Mouse (Mus musculus): ENCODE measurements at regions not wholly inside any gene's neighbourhood (a gene's known extent, or its start where the extent isn't known, plus 50 kb on each side); places are given as distances from the start of the nearest gene placed in this dataset.
"Not testable (repeated sequence)": the region's sequence is repeated elsewhere in the genome, so short reads cannot be mapped to it uniquely, and the experiment has no call there.

DNA sequence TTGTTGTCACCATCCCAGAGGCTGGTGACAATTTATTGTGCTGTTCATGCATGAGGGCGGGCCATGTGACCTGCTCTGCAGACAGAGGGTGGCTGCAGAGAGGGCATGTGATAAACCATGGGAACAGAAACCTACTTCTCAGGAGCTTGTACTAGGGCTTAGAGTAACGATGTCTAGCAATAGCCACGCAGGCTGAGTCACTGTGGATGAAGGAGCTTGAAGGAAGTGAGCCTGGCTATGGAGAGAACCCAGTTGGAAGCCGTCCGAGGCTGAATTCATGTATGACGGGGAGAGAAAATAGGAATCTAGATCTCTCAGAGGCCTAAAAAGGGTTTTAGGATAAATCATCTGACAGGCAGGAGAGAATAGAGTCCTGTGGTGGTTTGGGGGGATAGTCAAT lies 988.0 kb downstream of the 4930447A16Rik start:
- no peaks in the 10 kb centered on the region for H3K27me3 ChIP-seq
- WGBS, result 90% methylated on average over 6 of the region's 6 CpGs
- H3K9ac ChIP-seq (replicated peaks), result no peak overlapping the region
- no peaks in the 10 kb centered on the region for H3K36me3 ChIP-seq
- H3K4me1 ChIP-seq (replicated peaks), result no peaks in the 10 kb centered on the region
- H3K4me2 ChIP-seq (replicated peaks), result no peak overlapping the region
- no peak overlapping the region for H3K27ac ChIP-seq
- no peak overlapping the region for H3K4me3 ChIP-seq (replicated peaks)
- ATAC-seq, result no peak
- H3K9me3 ChIP-seq, result no peaks in the 10 kb centered on the region

- Histone ChIP-seq H3K36me3 (no peaks in the 10 kb centered on the region), H3K9me3 (no peaks in the 10 kb centered on the region), H3K27ac (no peak overlapping the region), H3K27me3 (no peaks in the 10 kb centered on the region), H3K9ac (replicated peaks) (no peak overlapping the region), H3K4me1 (replicated peaks) (no peaks in the 10 kb centered on the region), H3K4me3 (replicated peaks) (no peak overlapping the region), H3K4me2 (replicated peaks) (no peak overlapping the region)
- 79% methylated on average over 8 of the region's 8 CpGs for WGBS
- ATAC-seq, result no peak
These were observed 989.1 kb downstream of the 4930447A16Rik start for GRCm38 (mm10) chr15:38414318-38415090.

DNA sequence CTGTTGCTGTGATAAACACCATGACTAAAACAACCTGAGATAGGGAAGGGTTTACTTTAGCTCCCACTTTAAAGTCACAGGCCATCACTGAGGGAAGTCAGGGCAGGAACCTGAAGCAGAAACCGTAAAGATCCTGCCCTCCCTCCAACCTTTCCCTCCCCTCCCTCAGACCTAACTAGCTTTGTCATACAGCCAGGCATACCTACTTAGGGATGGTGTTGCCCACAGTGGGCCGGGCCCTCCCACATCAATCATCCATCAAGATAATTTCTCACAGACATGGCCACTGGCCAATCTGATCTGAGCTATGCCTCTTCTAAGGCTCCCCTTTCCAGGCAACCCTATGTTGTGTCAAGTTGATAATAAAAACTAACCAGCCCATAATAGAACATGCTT lies 989.7 kb downstream of the 4930447A16Rik start:
- H3K9me3 ChIP-seq, result no peaks in the 10 kb centered on the region

DNA sequence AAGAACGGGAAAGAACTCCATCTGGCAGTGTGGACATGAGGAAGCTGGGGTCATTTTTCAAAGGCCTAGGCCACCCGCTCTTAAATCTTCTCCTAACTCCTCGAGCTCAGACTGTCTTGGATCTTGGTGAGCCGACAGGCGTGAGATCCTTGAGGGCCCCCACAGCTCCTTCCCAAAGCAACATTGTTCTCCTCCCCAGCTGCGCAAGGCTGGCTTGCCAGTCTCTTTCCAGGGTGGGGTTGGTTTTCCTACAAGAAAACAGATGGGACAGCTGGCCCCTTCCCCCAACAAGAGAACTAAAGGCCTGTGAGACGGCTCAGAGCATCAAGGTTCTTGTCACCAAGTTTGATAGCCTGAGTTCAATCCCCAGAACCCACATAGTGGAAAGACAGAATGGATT lies 994.3 kb downstream of the 4930447A16Rik start:
- no peak overlapping the region for H3K4me3 ChIP-seq (replicated peaks)
- H3K9ac ChIP-seq (replicated peaks), result no peak overlapping the region
- H3K27me3 ChIP-seq, result no peaks in the 10 kb centered on the region
- H3K36me3 ChIP-seq, result no peaks in the 10 kb centered on the region
- no peak for ATAC-seq
- no peaks in the 10 kb centered on the region for H3K4me1 ChIP-seq (replicated peaks)
- 77% methylated on average over 7 of the region's 7 CpGs for WGBS
- H3K9me3 ChIP-seq, result no peaks in the 10 kb centered on the region
- no peak overlapping the region for H3K4me2 ChIP-seq (replicated peaks)
- H3K27ac ChIP-seq, result no peak overlapping the region

More for the DNA sequence above, 989.7 kb downstream of the 4930447A16Rik start:
- H3K4me1 ChIP-seq (replicated peaks), result no peaks in the 10 kb centered on the region
- 93% methylated on average over 2 of the region's 2 CpGs for WGBS
- no peak overlapping the region for H3K4me2 ChIP-seq (replicated peaks)
- no peak overlapping the region for H3K9ac ChIP-seq (replicated peaks)
- H3K4me3 ChIP-seq (replicated peaks), result no peak overlapping the region
- no peaks in the 10 kb centered on the region for H3K36me3 ChIP-seq
- H3K27me3 ChIP-seq, result no peaks in the 10 kb centered on the region
- no peak for ATAC-seq
- no peak overlapping the region for H3K27ac ChIP-seq

- Histone ChIP-seq H3K36me3 (no peaks in the 10 kb centered on the region), H3K4me3 (replicated peaks) (no peak overlapping the region), H3K4me1 (replicated peaks) (no peaks in the 10 kb centered on the region), H3K27ac (no peak overlapping the region), H3K27me3 (no peaks in the 10 kb centered on the region), H3K9ac (replicated peaks) (no peak overlapping the region), H3K4me2 (replicated peaks) (no peak overlapping the region), H3K9me3 (no peaks in the 10 kb centered on the region)
- no peak for ATAC-seq
- 53% methylated on average over 3 of the region's 3 CpGs for WGBS
These were observed 995.4 kb downstream of the 4930447A16Rik start for GRCm38 (mm10) chr15:38420784-38421183.

GRCm38 (mm10) chr15:38422741-38423140 lies 997.4 kb downstream of the 4930447A16Rik start:
- Histone ChIP-seq H3K27ac (no peak overlapping the region), H3K4me2 (replicated peaks) (no peak overlapping the region), H3K4me1 (replicated peaks) (no peaks in the 10 kb centered on the region), H3K9me3 (no peaks in the 10 kb centered on the region), H3K4me3 (replicated peaks) (no peak overlapping the region), H3K9ac (replicated peaks) (no peak overlapping the region), H3K36me3 (no peaks in the 10 kb centered on the region), H3K27me3 (no peaks in the 10 kb centered on the region)
- WGBS, result 86% methylated on average over 6 of the region's 6 CpGs
- ATAC-seq, result no peak

DNA sequence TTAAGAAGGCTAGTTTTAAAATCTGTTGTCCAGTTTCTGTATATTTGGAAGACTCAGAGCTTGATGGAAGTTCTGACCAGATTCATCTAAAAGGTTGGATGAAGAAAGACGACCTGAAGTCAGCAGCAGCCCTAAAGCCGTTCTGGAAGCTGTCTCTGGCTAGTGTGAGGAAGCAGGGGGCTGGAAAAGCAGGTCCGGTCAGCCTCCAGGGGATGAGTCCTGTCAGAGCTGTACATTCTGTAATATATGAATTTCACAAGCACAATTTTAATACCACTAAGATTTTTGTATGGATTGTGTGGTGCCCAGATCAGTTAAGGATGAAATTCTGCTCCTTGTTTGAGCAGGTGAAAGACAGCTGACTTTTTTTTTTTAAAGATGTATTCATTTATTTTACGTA lies 1000.2 kb downstream of the 4930447A16Rik start:
- Histone ChIP-seq H3K4me1 (replicated peaks) (no peaks in the 10 kb centered on the region), H3K27me3 (no peaks in the 10 kb centered on the region), H3K4me2 (replicated peaks) (no peak overlapping the region), H3K4me3 (replicated peaks) (no peak overlapping the region), H3K9ac (replicated peaks) (no peak overlapping the region), H3K36me3 (no peaks in the 10 kb centered on the region), H3K27ac (no peak overlapping the region), H3K9me3 (no peaks in the 10 kb centered on the region)
- no peak for ATAC-seq
- 81% methylated on average over 4 of the region's 4 CpGs for WGBS

- Histone ChIP-seq H3K4me2 (replicated peaks) (no peak overlapping the region), H3K27me3 (no peaks in the 10 kb centered on the region), H3K4me1 (replicated peaks) (no peaks in the 10 kb centered on the region), H3K4me3 (replicated peaks) (no peak overlapping the region), H3K27ac (no peak overlapping the region), H3K9ac (replicated peaks) (no peak overlapping the region), H3K36me3 (no peaks in the 10 kb centered on the region), H3K9me3 (no peaks in the 10 kb centered on the region)
- WGBS, result 48% methylated on average over 1 of the region's 1 CpGs
- ATAC-seq, result no peak
These were observed 1002.6 kb downstream of the 4930447A16Rik start for GRCm38 (mm10) chr15:38427966-38428365.

GRCm38 (mm10) chr15:38431668-38432067 lies 1006.3 kb downstream of the 4930447A16Rik start:
- H3K4me3 ChIP-seq (replicated peaks), result no peak overlapping the region
- ATAC-seq, result no peak
- no peak overlapping the region for H3K9ac ChIP-seq (replicated peaks)
- 83% methylated on average over 2 of the region's 2 CpGs for WGBS
- H3K27me3 ChIP-seq, result no peaks in the 10 kb centered on the region
- H3K36me3 ChIP-seq, result no peaks in the 10 kb centered on the region
- H3K9me3 ChIP-seq, result peaks cover 9% of the 10 kb centered on the region
- H3K27ac ChIP-seq, result no peak overlapping the region
- no peaks in the 10 kb centered on the region for H3K4me1 ChIP-seq (replicated peaks)
- H3K4me2 ChIP-seq (replicated peaks), result no peak overlapping the region

DNA sequence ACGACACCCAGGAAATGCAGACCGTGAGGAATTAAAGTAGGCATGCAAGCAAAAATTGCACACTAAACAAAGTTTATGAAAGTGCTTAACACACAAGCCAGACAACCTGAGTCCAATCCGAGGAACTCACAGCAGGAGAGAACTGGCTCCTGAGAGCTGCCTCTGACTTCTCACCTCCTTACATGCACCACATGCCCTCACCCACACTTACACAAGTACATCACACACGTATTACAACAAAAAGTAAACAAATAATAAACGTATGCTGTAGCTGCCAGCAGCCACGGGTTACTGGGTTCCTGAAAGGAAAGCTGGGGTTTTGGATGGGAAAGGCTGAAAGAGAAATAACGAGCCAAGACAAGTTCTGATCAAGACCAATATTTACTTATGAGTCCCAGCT lies 1008.0 kb downstream of the 4930447A16Rik start:
- ATAC-seq, result no peak
- Histone ChIP-seq H3K4me2 (replicated peaks) (no peak overlapping the region), H3K4me3 (replicated peaks) (no peak overlapping the region), H3K9ac (replicated peaks) (no peak overlapping the region), H3K4me1 (replicated peaks) (no peaks in the 10 kb centered on the region), H3K36me3 (no peaks in the 10 kb centered on the region), H3K27ac (no peak overlapping the region), H3K27me3 (no peaks in the 10 kb centered on the region), H3K9me3 (peaks cover 9% of the 10 kb centered on the region)
- WGBS, result 95% methylated on average over 7 of the region's 7 CpGs

- not testable (repeated sequence) for H3K36me3 ChIP-seq; H3K27ac ChIP-seq; H3K4me2 ChIP-seq (replicated peaks); H3K9ac ChIP-seq (replicated peaks); ATAC-seq; H3K9me3 ChIP-seq; H3K4me3 ChIP-seq (replicated peaks); H3K27me3 ChIP-seq; H3K4me1 ChIP-seq (replicated peaks)
- 92% methylated on average over 2 of the region's 2 CpGs for WGBS
These were observed 1008.9 kb downstream of the 4930447A16Rik start for GRCm38 (mm10) chr15:38434239-38434638.

All from midbrain, embryonic 13.5 days (tissue).